Mouse (Mus musculus): Measurements from ENCODE around the gene A630010A05Rik. TPM values are rescaled to one million over a fixed set of nuclear protein-coding genes. Genes with fewer than 3 reads are reported as not detected.
"Not testable (repeated sequence)": the region's sequence is repeated elsewhere in the genome, so short reads cannot be mapped to it uniquely, and the experiment has no call there.

A630010A05Rik gene
- polyA plus RNA-seq (2014; fragmentation: Nextera tagmentation; extraction: Ambion mirVana), result not detected in 2 replicates

GRCm38 (mm10) chr16:14562017-14562416 is at the start of gene A630010A05Rik:
A630010A05Rik (plus strand) TSS chr16:14562317.
- DNase-seq (ENCODE audit: low spot score) (no peak), ATAC-seq (replicated peaks; ENCODE audit: low FRiP score) (no peak)
- Histone ChIP-seq H3K4me1 (replicated peaks; ENCODE audit: control insufficient read depth, insufficient read depth, low read length) (no peaks in the 10 kb centered on the region), H3K36me3 (ENCODE audit: control insufficient read depth, insufficient read depth, low read length) (no peaks in the 10 kb centered on the region), H3K4me3 (ENCODE audit: low read depth, low read length) (no peak within 1 kb of the TSS), H3K4me2 (no peak within 1 kb of the TSS), H3K27ac (ENCODE audit: low read depth, low read length) (no peak within 1 kb of the TSS), H3K9me3 (ENCODE audit: control insufficient read depth, low read length) (no peaks in the 10 kb centered on the region), H3K9ac (ENCODE audit: low read depth, low read length) (no peak within 1 kb of the TSS), H3K27me3 (replicated peaks; ENCODE audit: control insufficient read depth, insufficient read depth, low read length) (no peaks in the 10 kb centered on the region)
- 63% methylated on average over 1 of the region's 1 CpGs for WGBS

- no peaks in the 10 kb centered on the region for H3K36me3 ChIP-seq (ENCODE audit: control insufficient read depth, insufficient read depth, low read length)
- H3K4me2 ChIP-seq, result no peak overlapping the region
- H3K9ac ChIP-seq (ENCODE audit: low read depth, low read length), result no peak overlapping the region
- H3K9me3 ChIP-seq (ENCODE audit: control insufficient read depth, low read length), result no peaks in the 10 kb centered on the region
- DNase-seq (ENCODE audit: low spot score), result no peak
- H3K4me1 ChIP-seq (replicated peaks; ENCODE audit: control insufficient read depth, insufficient read depth, low read length), result no peaks in the 10 kb centered on the region
- no peaks in the 10 kb centered on the region for H3K27me3 ChIP-seq (replicated peaks; ENCODE audit: control insufficient read depth, insufficient read depth, low read length)
- ATAC-seq (replicated peaks; ENCODE audit: low FRiP score), result no peak
- H3K4me3 ChIP-seq (ENCODE audit: low read depth, low read length), result no peak overlapping the region
- no peak overlapping the region for H3K27ac ChIP-seq (ENCODE audit: low read depth, low read length)
Observed at GRCm38 (mm10) chr16:14535766-14536165, 26.4 kb upstream of the A630010A05Rik start.

- not testable (repeated sequence) for H3K4me3 ChIP-seq (ENCODE audit: low read depth, low read length); H3K27ac ChIP-seq (ENCODE audit: low read depth, low read length); H3K27me3 ChIP-seq (replicated peaks; ENCODE audit: control insufficient read depth, insufficient read depth, low read length); H3K4me2 ChIP-seq; DNase-seq (ENCODE audit: low spot score); H3K9ac ChIP-seq (ENCODE audit: low read depth, low read length); H3K36me3 ChIP-seq (ENCODE audit: control insufficient read depth, insufficient read depth, low read length); H3K9me3 ChIP-seq (ENCODE audit: control insufficient read depth, low read length); H3K4me1 ChIP-seq (replicated peaks; ENCODE audit: control insufficient read depth, insufficient read depth, low read length); ATAC-seq (replicated peaks; ENCODE audit: low FRiP score)
- 59% methylated on average over 1 of the region's 1 CpGs for WGBS
Observed at GRCm38 (mm10) chr16:14557191-14557590, 4.9 kb upstream of the A630010A05Rik start.

Other genes with a start within 250 kb of the A630010A05Rik start
- gene Fopnl, start 244.9 kb upstream of the A630010A05Rik start, polyA plus RNA-seq (2014; fragmentation: Nextera tagmentation; extraction: Ambion mirVana), result 106 and 107 TPM in 2 replicates
- 9.8 and 10.0 TPM in 2 replicates for gene Abcc1, start 200.8 kb upstream of the A630010A05Rik start, polyA plus RNA-seq (2014; fragmentation: Nextera tagmentation; extraction: Ambion mirVana)

All from liver, embryonic 11.5 days (tissue).